Mouse (Mus musculus): ENCODE data around the gene Akap2.

- TF ChIP-seq CTCF (IDR thresholded peaks at IDR 0.05; ENCODE audit: extremely low read depth, insufficient read depth, low read length) (no peak), POLR2A (IDR thresholded peaks at IDR 0.05; ENCODE audit: extremely low read depth, insufficient read depth, low read length) (no peak)
Measured at GRCm38 (mm10) chr4:57904638-57905037, 187.2 kb downstream of the Akap2 start.

Data from cortical plate, adult 2 months (tissue).